10 mouse cellular contexts compared by ENCODE assay signal in genomic region chr1:168384594-168384955, GRCm38 (mm10). TPM values are rescaled to one million over a fixed set of nuclear protein-coding genes. Genes with fewer than 3 reads are reported as not detected.
DNase-seq lines count a peak whose midpoint lies in the region; ATAC-seq lines count a peak whose summit lies in the region.
"Had no signal": no experiment of that assay in that cellular context is flagged by ENCODE, and none has a peak within 500 bp of the region (broad histone marks: within the 10 kb centered on the region; RNA-seq: fewer than 3 reads in every experiment).

No protein-coding gene starts in this region.

- 31% methylated on average over 6 of the region's 6 CpGs for WGBS in heart, embryonic 10.5 days
- WGBS in neural tube, embryonic 11.5 days = 29% methylated on average over 6 of the region's 6 CpGs
- 32% methylated on average over 6 of the region's 6 CpGs for WGBS in limb, embryonic 13.5 days
- WGBS in liver, embryonic 11.5 days = 40% methylated on average over 6 of the region's 6 CpGs

- ATAC-seq in neural tube, embryonic 11.5 days (ENCODE audit: insufficient read depth, low FRiP score, low TSS enrichment) = no peak
- ATAC-seq in limb, embryonic 13.5 days (ENCODE audit: low FRiP score, low read depth) = no peak
- no peak for ATAC-seq in liver, embryonic 11.5 days (replicated peaks; ENCODE audit: low FRiP score)

- no peaks in the 10 kb centered on the region for H3K9me3 ChIP-seq in heart, embryonic 10.5 days
- no peaks in the 10 kb centered on the region for H3K9me3 ChIP-seq in neural tube, embryonic 11.5 days (ENCODE audit: control insufficient read depth, low read length)
- H3K9me3 ChIP-seq in limb, embryonic 13.5 days = no peaks in the 10 kb centered on the region
- no peaks in the 10 kb centered on the region for H3K9me3 ChIP-seq in liver, embryonic 11.5 days (ENCODE audit: control insufficient read depth, low read length)
- H3K9me3 ChIP-seq: liver, embryonic 15.5 days had no signal

- no peak for DNase-seq in heart, embryonic 10.5 days (ENCODE audit: low spot score)
- DNase-seq in heart, adult 9 months (ENCODE audit: low spot score in 2 of 2) = no peak
- DNase-seq in neural tube, embryonic 11.5 days (ENCODE audit: low spot score) = no peak
- no peak for DNase-seq in neural tube, embryonic 10.5 days (ENCODE audit: extremely low spot score, low spot score)
- no peak for DNase-seq in cerebellum, adult 11-12 months
- DNase-seq in MN1 (ENCODE audit: low spot score) = no peak
- no peak for DNase-seq in liver, embryonic 11.5 days (ENCODE audit: low spot score)
- DNase-seq: cerebellum, adult 18-20 months had no signal

- H3K36me3 ChIP-seq in heart, embryonic 10.5 days = peaks cover 10% of the 10 kb centered on the region; the same call in 1 of the 2 replicates
- no peaks in the 10 kb centered on the region for H3K36me3 ChIP-seq in neural tube, embryonic 11.5 days (ENCODE audit: control insufficient read depth, insufficient read depth, low read length)
- H3K36me3 ChIP-seq in limb, embryonic 13.5 days = no peaks in the 10 kb centered on the region
- peaks cover 2% of the 10 kb centered on the region; the same call in 1 of the 2 replicates for H3K36me3 ChIP-seq in liver, embryonic 11.5 days (ENCODE audit: control insufficient read depth, insufficient read depth, low read length)
- H3K36me3 ChIP-seq: liver, embryonic 15.5 days had no signal

- H3K27ac ChIP-seq in heart, embryonic 10.5 days = peak overlapping the region; percentile 84
- H3K27ac ChIP-seq in neural tube, embryonic 11.5 days (ENCODE audit: low read depth, low read length) = peak overlapping the region; percentile 70
- peak overlapping the region; percentile 52; the same call in 1 of the 2 replicates for H3K27ac ChIP-seq in limb, embryonic 13.5 days
- no peak overlapping the region for H3K27ac ChIP-seq in liver, embryonic 11.5 days (ENCODE audit: low read depth, low read length)
- H3K27ac ChIP-seq: liver, embryonic 15.5 days had no signal

- no peak overlapping the region for H3K4me2 ChIP-seq in neural tube, embryonic 11.5 days (ENCODE audit: low read depth)
- H3K4me2 ChIP-seq in limb, embryonic 13.5 days (replicated peaks) = no peak overlapping the region
- no peak overlapping the region for H3K4me2 ChIP-seq in liver, embryonic 11.5 days
- H3K4me2 ChIP-seq: liver, embryonic 15.5 days had no signal

- H3K9ac ChIP-seq in neural tube, embryonic 11.5 days (ENCODE audit: low read length) = 0 out of 2 replicates have a peak overlapping the region, but pooled peaks have one; percentile 19
- no peak overlapping the region for H3K9ac ChIP-seq in limb, embryonic 13.5 days
- no peak overlapping the region for H3K9ac ChIP-seq in liver, embryonic 11.5 days (ENCODE audit: low read depth, low read length)
- H3K9ac ChIP-seq: liver, embryonic 15.5 days had no signal

- peaks cover 74% of the 10 kb centered on the region for H3K4me1 ChIP-seq in heart, embryonic 10.5 days
- H3K4me1 ChIP-seq in neural tube, embryonic 11.5 days (ENCODE audit: control insufficient read depth, insufficient read depth, low read length) = peaks cover 58% of the 10 kb centered on the region
- H3K4me1 ChIP-seq in limb, embryonic 13.5 days = peaks cover 85% of the 10 kb centered on the region
- peaks cover 17% of the 10 kb centered on the region; the same call in 1 of the 2 replicates for H3K4me1 ChIP-seq in liver, embryonic 11.5 days (replicated peaks; ENCODE audit: control insufficient read depth, insufficient read depth, low read length)
- H3K4me1 ChIP-seq: liver, embryonic 15.5 days had no signal

- no peaks in the 10 kb centered on the region for H3K27me3 ChIP-seq in heart, embryonic 10.5 days (ENCODE audit: insufficient read depth, poor library complexity, severe bottlenecking)
- no peaks in the 10 kb centered on the region for H3K27me3 ChIP-seq in neural tube, embryonic 11.5 days (ENCODE audit: control insufficient read depth, insufficient read depth, low read length)
- 0 out of 2 replicates have a peak, but pooled peaks cover under 1% of the 10 kb centered on the region for H3K27me3 ChIP-seq in limb, embryonic 13.5 days
- H3K27me3 ChIP-seq in liver, embryonic 11.5 days (replicated peaks; ENCODE audit: control insufficient read depth, insufficient read depth, low read length) = no peaks in the 10 kb centered on the region
- H3K27me3 ChIP-seq: liver, embryonic 15.5 days had no signal

- peak overlapping the region; percentile 15; the same call in 1 of the 2 replicates for H3K4me3 ChIP-seq in heart, embryonic 10.5 days
- no peak overlapping the region for H3K4me3 ChIP-seq in neural tube, embryonic 11.5 days (ENCODE audit: low read depth, low read length)
- H3K4me3 ChIP-seq in limb, embryonic 13.5 days = no peak overlapping the region
- no peak overlapping the region for H3K4me3 ChIP-seq in liver, embryonic 11.5 days (ENCODE audit: low read depth, low read length)
- H3K4me3 ChIP-seq: liver, embryonic 15.5 days had no signal

RNA-seq across cellular contexts. Expression of gene Pbx1, which starts 47.5 kb away (rescaled TPM):
- polyA plus RNA-seq in heart, embryonic 10.5 days (2016; fragmentation: Nextera tagmentation; extraction: Ambion mirVana) = 19.7 and 29.5 TPM in 2 replicates
- 45.8 and 47.9 TPM in 2 replicates for polyA plus RNA-seq in neural tube, embryonic 11.5 days (2014; fragmentation: Nextera tagmentation; extraction: Ambion mirVana)
- polyA plus RNA-seq in limb, embryonic 13.5 days (2015; fragmentation: Nextera tagmentation; extraction: Ambion mirVana) = 31.6 and 33.0 TPM in 2 replicates
- 14.6 and 17.0 TPM in 2 replicates for polyA plus RNA-seq in liver, embryonic 11.5 days (2014; fragmentation: Nextera tagmentation; extraction: Ambion mirVana)
